Mouse (Mus musculus): ENCODE data around the gene Pla2g15.

- TF ChIP-seq EP300 (optimal IDR thresholded peaks at IDR 0.05) (no peak), CTCF (IDR thresholded peaks at IDR 0.05; ENCODE audit: low read depth) (no peak)
These were observed 63.8 kb downstream of the Pla2g15 start for GRCm38 (mm10) chr8:106213959-106214358.

Data from stomach, postnatal 0 days (tissue).